Mouse (Mus musculus) T-helper 17 cell (primary cell): ENCODE data around the gene Gm20865.
"Not testable (repeated sequence)": the region's sequence is repeated elsewhere in the genome, so short reads cannot be mapped to it uniquely, and the experiment has no call there.

Source experiments
- in situ Hi-C, 2 experiments: fragments of 300-600 bp; cut with MboI, MseI; formaldehyde crosslinking; loops; 1 replicate in 1 of 2; 2 replicates in 1 of 2; pipeline ENCODE4 v1.15.1; 2025; ENCODE audit warnings: high pct_unique_total_duplicates in 2 of 2

Gene Gm20865

DNA sequence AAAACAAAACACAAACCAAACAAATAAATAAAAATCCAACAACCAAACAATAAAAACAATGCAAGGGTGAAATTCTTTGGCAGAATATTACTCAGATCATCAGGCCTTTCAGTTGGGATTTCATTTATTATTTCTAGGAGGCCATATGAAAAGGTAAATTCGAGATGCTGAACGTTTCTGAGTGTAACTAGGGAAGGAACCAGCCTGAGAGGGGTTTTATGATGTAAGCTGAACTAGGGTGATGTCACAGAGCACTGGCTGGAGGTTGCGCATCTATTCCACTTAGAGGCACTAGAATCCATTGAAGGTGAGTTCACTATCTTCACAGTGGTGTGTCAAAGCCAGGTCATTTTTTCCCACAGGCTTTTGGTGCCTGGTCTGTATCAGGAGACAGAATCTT, at the start of gene Gm20865:
Gene Gm20865, plus strand, starts transcription at position 301 of the 400 bp plus-strand sequence.
- in situ Hi-C loops = not testable (repeated sequence)
